Mouse (Mus musculus): ENCODE data around the gene Ankrd63. TPM values are rescaled to one million over a fixed set of nuclear protein-coding genes. Genes with fewer than 3 reads are reported as not detected.

The Ankrd63 gene
- polyA plus RNA-seq, 1 experiment: 17.9 TPM

- H3K4me1 ChIP-seq (ENCODE audit: control insufficient read depth, insufficient read depth, low read length): peaks cover 5% of the 10 kb centered on the region; the same call in 1 of the 2 replicates
- H3K27ac ChIP-seq (ENCODE audit: insufficient read depth, low read length): no peak overlapping the region
- TF ChIP-seq CTCF (IDR thresholded peaks at IDR 0.05; ENCODE audit: extremely low read depth, insufficient read depth, low read length) (no peak), POLR2A (IDR thresholded peaks at IDR 0.05; ENCODE audit: extremely low read depth, insufficient read depth, low read length) (no peak)
- H3K4me3 ChIP-seq (ENCODE audit: insufficient read depth, low read length): peak overlapping the region; percentile 67
Observed at GRCm38 (mm10) chr2:118664975-118665516, 38.7 kb downstream of the Ankrd63 start.

- peaks cover 8% of the 10 kb centered on the region; the same call in 1 of the 2 replicates for H3K4me1 ChIP-seq (ENCODE audit: control insufficient read depth, insufficient read depth, low read length)
- H3K27ac ChIP-seq (ENCODE audit: insufficient read depth, low read length): no peak overlapping the region
- no peak for TF ChIP-seq POLR2A (IDR thresholded peaks at IDR 0.05; ENCODE audit: extremely low read depth, insufficient read depth, low read length)
- no peak for TF ChIP-seq CTCF (IDR thresholded peaks at IDR 0.05; ENCODE audit: extremely low read depth, insufficient read depth, low read length)
- peak overlapping the region; percentile 67 for H3K4me3 ChIP-seq (ENCODE audit: insufficient read depth, low read length)
Observed at GRCm38 (mm10) chr2:118663804-118664766, 39.7 kb downstream of the Ankrd63 start.

- H3K4me3 ChIP-seq (ENCODE audit: insufficient read depth, low read length): peak within 1 kb of the TSS; percentile 67
- peaks cover 8% of the 10 kb centered on the region; the same call in 1 of the 2 replicates for H3K4me1 ChIP-seq (ENCODE audit: control insufficient read depth, insufficient read depth, low read length)
- peak within 1 kb of the TSS; percentile 47; the same call in 1 of the 2 replicates for H3K27ac ChIP-seq (ENCODE audit: insufficient read depth, low read length)
- no peak for TF ChIP-seq CTCF (IDR thresholded peaks at IDR 0.05; ENCODE audit: extremely low read depth, insufficient read depth, low read length)
- TF ChIP-seq POLR2A (IDR thresholded peaks at IDR 0.05; ENCODE audit: extremely low read depth, insufficient read depth, low read length): peak; percentile 20; the same call in 1 of the 2 replicates
Observed at GRCm38 (mm10) chr2:118662902-118663803, 40.6 kb downstream of the Ankrd63 start, which contains the start of gene Pak6. Gene Pak6, plus strand, starts transcription at chr2:118663303.

GRCm38 (mm10) chr2:118661891-118662290, 41.9 kb downstream of the Ankrd63 start:
- peaks cover 8% of the 10 kb centered on the region; the same call in 1 of the 2 replicates for H3K4me1 ChIP-seq (ENCODE audit: control insufficient read depth, insufficient read depth, low read length)
- no peak overlapping the region for H3K4me3 ChIP-seq (ENCODE audit: insufficient read depth, low read length)
- H3K27ac ChIP-seq (ENCODE audit: insufficient read depth, low read length): no peak overlapping the region
- no peak for TF ChIP-seq POLR2A (IDR thresholded peaks at IDR 0.05; ENCODE audit: extremely low read depth, insufficient read depth, low read length)
- TF ChIP-seq CTCF (IDR thresholded peaks at IDR 0.05; ENCODE audit: extremely low read depth, insufficient read depth, low read length): no peak

- TF ChIP-seq CTCF (IDR thresholded peaks at IDR 0.05; ENCODE audit: extremely low read depth, insufficient read depth, low read length) (no peak), POLR2A (IDR thresholded peaks at IDR 0.05; ENCODE audit: extremely low read depth, insufficient read depth, low read length) (peak; percentile 21; the same call in 1 of the 2 replicates)
- Histone ChIP-seq H3K27ac (ENCODE audit: insufficient read depth, low read length) (0 out of 2 replicates have a peak overlapping the region, but pooled peaks have one; percentile 24), H3K4me3 (ENCODE audit: insufficient read depth, low read length) (peak overlapping the region; percentile 27), H3K4me1 (ENCODE audit: control insufficient read depth, insufficient read depth, low read length) (peaks cover 4% of the 10 kb centered on the region; the same call in 1 of the 2 replicates)
Observed at GRCm38 (mm10) chr2:118659998-118660452, 43.7 kb downstream of the Ankrd63 start.

GRCm38 (mm10) chr2:118659493-118659892, 44.3 kb downstream of the Ankrd63 start:
- H3K4me1 ChIP-seq (ENCODE audit: control insufficient read depth, insufficient read depth, low read length): peaks cover 3% of the 10 kb centered on the region; the same call in 1 of the 2 replicates
- no peak overlapping the region for H3K27ac ChIP-seq (ENCODE audit: insufficient read depth, low read length)
- no peak overlapping the region; the same call in 1 of the 2 replicates for H3K4me3 ChIP-seq (ENCODE audit: insufficient read depth, low read length)
- no peak for TF ChIP-seq POLR2A (IDR thresholded peaks at IDR 0.05; ENCODE audit: extremely low read depth, insufficient read depth, low read length)
- TF ChIP-seq CTCF (IDR thresholded peaks at IDR 0.05; ENCODE audit: extremely low read depth, insufficient read depth, low read length): no peak

GRCm38 (mm10) chr2:118659077-118659476, 44.7 kb downstream of the Ankrd63 start:
- peaks cover 3% of the 10 kb centered on the region; the same call in 1 of the 2 replicates for H3K4me1 ChIP-seq (ENCODE audit: control insufficient read depth, insufficient read depth, low read length)
- no peak for TF ChIP-seq CTCF (IDR thresholded peaks at IDR 0.05; ENCODE audit: extremely low read depth, insufficient read depth, low read length)
- H3K27ac ChIP-seq (ENCODE audit: insufficient read depth, low read length): no peak overlapping the region
- no peak overlapping the region for H3K4me3 ChIP-seq (ENCODE audit: insufficient read depth, low read length)

GRCm38 (mm10) chr2:118658457-118658856, 45.3 kb downstream of the Ankrd63 start:
- Histone ChIP-seq H3K4me3 (ENCODE audit: insufficient read depth, low read length) (no peak overlapping the region), H3K4me1 (ENCODE audit: control insufficient read depth, insufficient read depth, low read length) (peaks cover 3% of the 10 kb centered on the region; the same call in 1 of the 2 replicates), H3K27ac (ENCODE audit: insufficient read depth, low read length) (no peak overlapping the region)
- TF ChIP-seq CTCF (IDR thresholded peaks at IDR 0.05; ENCODE audit: extremely low read depth, insufficient read depth, low read length) (no peak), POLR2A (IDR thresholded peaks at IDR 0.05; ENCODE audit: extremely low read depth, insufficient read depth, low read length) (no peak)
